Mouse (Mus musculus) heart, adult 2 months (tissue): ENCODE results near the gene Pax9. TPM values are rescaled to one million over a fixed set of nuclear protein-coding genes. Genes with fewer than 3 reads are reported as not detected.

Experiments used
- DNase-seq, 2 experiments: peaks; one replicate each; pipeline ENCODE4 v3.0.0; 2021
- H3K27ac ChIP-seq: fragments of 200-600 bp; 2 replicates; pipeline ENCODE4 v1.8.1; 2022
- H3K27me3 ChIP-seq: fragments of 200-500 bp; 2 replicates; pipeline ENCODE4 v1.6.1; 2012; ENCODE audit warnings: mild to moderate bottlenecking, low read length, inconsistent platforms, mixed read lengths; ENCODE audit not compliant: control insufficient read depth, insufficient read depth
- H3K36me3 ChIP-seq: fragments of 200-500 bp; 2 replicates; pipeline ENCODE4 v1.6.1; 2012; ENCODE audit warnings: low read length, inconsistent platforms; ENCODE audit not compliant: control insufficient read depth, insufficient read depth
- H3K4me1 ChIP-seq: fragments of 200-500 bp; 2 replicates; pipeline ENCODE4 v1.6.1; 2011; ENCODE audit warnings: low read length; ENCODE audit not compliant: control insufficient read depth, insufficient read depth
- H3K4me3 ChIP-seq: fragments of 200-600 bp; 2 replicates; pipeline ENCODE4 v1.8.1; 2022
- H3K79me2 ChIP-seq: fragments of 200-500 bp; replicated peaks from 2 replicates; pipeline ENCODE4 v1.6.1; 2012; ENCODE audit warnings: mild to moderate bottlenecking, inconsistent platforms, low read length, moderate library complexity, mixed read lengths; ENCODE audit not compliant: control insufficient read depth, insufficient read depth
- H3K9ac ChIP-seq: fragments of 200-500 bp; 2 replicates; pipeline ENCODE4 v1.6.1; 2012; ENCODE audit warnings: low read depth, mild to moderate bottlenecking, control low read depth, inconsistent platforms, low read length, mixed read lengths
- CTCF ChIP-seq: fragments of 200-600 bp; IDR thresholded peaks from 2 replicates; pipeline ENCODE4 v1.8.1; 2022; ENCODE audit warnings: antibody characterized with exemption, mild to moderate bottlenecking, moderate library complexity
- EP300 ChIP-seq: fragments of 200-500 bp; IDR thresholded peaks from 2 replicates; pipeline ENCODE4 v1.6.1; 2011; ENCODE audit warnings: low read depth, low read length, control low read depth; ENCODE audit not compliant: insufficient read depth
- POLR2A ChIP-seq: fragments of 200-500 bp; IDR thresholded peaks from 2 replicates; pipeline ENCODE4 v1.6.1; 2011; ENCODE audit warnings: mild to moderate bottlenecking, low read depth, low read length, control low read depth; ENCODE audit not compliant: insufficient read depth
- WGBS: fragments of 180-500 bp; shearing (Covaris S2); methylation state at CpG from one replicate; pipeline ENCODE4 v1.1.7; 2018; 5-methylcytosine and 5-hydroxymethylcytosine counted together
- intact Hi-C: fragments of 180-260 bp; cut with DNase I; formaldehyde crosslinking; loops from one replicate; pipeline ENCODE4 v1.15.1; 2025
- polyA plus RNA-seq: library from polyadenylated mRNA; depleted of rRNA; stranded (reverse); fragments of >200 nt; gene quantifications from 2 replicates; pipeline ENCODE4 v1.2.3, GENCODE M21; 2012
- total RNA-seq, 2 experiments: library from RNA; stranded (reverse); gene quantifications; 2 replicates each; pipeline ENCODE4 v1.2.3; 2021

Gene Pax9
- total and polyA plus RNA-seq, 3 experiments, result 0.26 to 0.47 TPM; not detected in 1

DNA sequence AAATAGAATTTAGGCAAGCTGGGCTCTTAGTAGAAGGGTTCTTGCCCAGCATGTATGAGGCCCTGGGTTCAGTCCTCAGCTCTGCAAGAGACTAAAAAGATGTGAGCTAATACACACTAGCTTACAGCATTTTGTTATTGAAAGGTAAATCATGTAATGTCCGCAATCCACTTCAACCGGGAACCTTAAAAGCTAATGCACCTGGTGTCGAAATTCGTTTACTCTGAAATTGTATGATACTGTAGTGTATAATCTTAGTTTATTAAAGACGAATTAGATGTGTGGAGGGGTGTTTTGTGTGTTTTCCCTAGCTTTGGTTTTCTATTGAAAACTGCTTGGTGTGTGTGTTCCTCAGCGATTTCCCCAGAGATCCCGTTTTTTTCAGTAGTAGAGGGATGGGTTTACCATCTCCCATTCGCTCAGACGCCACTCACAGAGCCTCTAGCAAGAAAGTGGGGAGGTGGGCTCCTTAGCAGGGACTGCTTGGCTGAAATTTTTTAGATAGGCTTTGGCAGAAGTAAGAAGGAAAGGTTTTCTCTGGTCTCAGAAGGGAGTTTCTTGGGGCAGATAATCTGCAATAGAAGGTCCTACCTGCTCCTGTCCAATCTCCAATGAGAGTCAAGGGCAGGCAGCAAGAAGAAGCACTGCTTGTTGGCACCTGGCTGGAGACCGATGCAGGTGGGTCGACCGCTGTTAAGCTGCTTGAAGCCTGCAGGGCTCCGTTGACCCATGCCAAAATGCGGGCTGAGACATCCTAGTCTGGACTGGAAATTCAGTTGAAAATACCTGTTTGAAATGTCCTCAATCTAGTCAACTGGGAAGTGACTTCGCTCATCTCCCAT lies 3.7 kb upstream of the Pax9 start:
- no peak overlapping the region for H3K27ac ChIP-seq
- no peak for DNase-seq
- peaks cover 24% of the 10 kb centered on the region for H3K27me3 ChIP-seq
- H3K4me1 ChIP-seq, result no peaks in the 10 kb centered on the region
- TF ChIP-seq EP300, result no peak
- TF ChIP-seq POLR2A, result no peak
- no peak for TF ChIP-seq CTCF
- no peak overlapping the region for H3K4me3 ChIP-seq
- no peak overlapping the region for H3K9ac ChIP-seq
- intact Hi-C loops, result loop anchor here (5.0 to 10.0 kb wide), 2 partner anchors 497 to 854 kb away; no protein-coding TSS in a partner anchor
- no peaks in the 10 kb centered on the region for H3K36me3 ChIP-seq
- WGBS, result 7% methylated on average over 15 of the region's 15 CpGs
- H3K79me2 ChIP-seq, result no peaks in the 10 kb centered on the region

DNA sequence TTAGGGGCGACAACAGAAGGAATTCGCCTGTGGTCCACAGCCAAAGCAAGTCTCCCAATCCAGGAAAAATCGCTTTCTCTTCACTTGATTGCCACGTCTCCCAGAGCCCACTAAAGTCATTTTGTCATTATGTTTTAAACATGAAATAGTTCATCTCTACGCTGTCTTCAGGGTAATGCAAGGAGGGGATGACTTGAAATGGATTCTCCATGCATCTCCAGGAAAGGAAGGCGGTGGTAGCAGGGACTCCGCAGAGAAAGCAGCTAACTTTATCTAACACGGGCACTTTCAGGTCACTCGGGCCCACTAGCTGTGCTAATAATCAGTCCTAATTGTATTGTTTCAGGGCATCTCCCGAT lies 3.1 kb upstream of the Pax9 start:
- H3K4me1 ChIP-seq, result no peaks in the 10 kb centered on the region
- H3K4me3 ChIP-seq, result no peak overlapping the region
- no peaks in the 10 kb centered on the region for H3K79me2 ChIP-seq
- DNase-seq, result no peak
- intact Hi-C loops, result loop anchor here (5.0 to 10.0 kb wide), 2 partner anchors 496 to 854 kb away; no protein-coding TSS in a partner anchor
- peaks cover 24% of the 10 kb centered on the region for H3K27me3 ChIP-seq
- TF ChIP-seq POLR2A (no peak), CTCF (no peak), EP300 (no peak)
- 8% methylated on average over 10 of the region's 10 CpGs for WGBS
- no peak overlapping the region for H3K27ac ChIP-seq
- no peaks in the 10 kb centered on the region for H3K36me3 ChIP-seq
- no peak overlapping the region for H3K9ac ChIP-seq

DNA sequence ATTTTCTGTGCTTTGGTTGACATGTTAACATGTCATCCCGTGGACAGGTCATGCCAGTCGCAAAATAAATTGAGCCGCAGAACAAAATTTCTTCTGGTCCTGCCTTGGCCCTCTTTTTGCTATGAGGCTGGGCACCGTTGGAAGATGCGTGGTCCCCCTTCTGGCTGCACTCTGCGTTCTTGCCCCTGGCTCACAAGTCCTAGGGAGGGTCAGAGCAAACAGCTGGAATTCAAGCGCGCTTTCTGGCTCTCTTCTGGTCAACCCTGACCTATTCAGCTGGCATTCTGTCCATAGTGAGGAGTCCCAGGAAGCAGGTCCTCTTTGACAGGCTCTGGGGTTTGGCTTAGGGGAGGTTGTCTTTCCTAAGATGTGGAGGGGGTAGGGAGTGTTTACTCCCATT lies 2.6 kb upstream of the Pax9 start:
- no peaks in the 10 kb centered on the region for H3K4me1 ChIP-seq
- WGBS, result 5% methylated on average over 8 of the region's 8 CpGs
- no peak for TF ChIP-seq CTCF
- TF ChIP-seq EP300, result no peak
- TF ChIP-seq POLR2A, result no peak
- H3K27me3 ChIP-seq, result peaks cover 26% of the 10 kb centered on the region
- H3K27ac ChIP-seq, result no peak overlapping the region
- no peak overlapping the region for H3K4me3 ChIP-seq
- no peak overlapping the region for H3K9ac ChIP-seq
- no peak for DNase-seq
- H3K36me3 ChIP-seq, result no peaks in the 10 kb centered on the region
- intact Hi-C loops, result loop anchor here (5.0 to 10.0 kb wide), 2 partner anchors 496 to 853 kb away; no protein-coding TSS in a partner anchor
- H3K79me2 ChIP-seq, result no peaks in the 10 kb centered on the region

DNA sequence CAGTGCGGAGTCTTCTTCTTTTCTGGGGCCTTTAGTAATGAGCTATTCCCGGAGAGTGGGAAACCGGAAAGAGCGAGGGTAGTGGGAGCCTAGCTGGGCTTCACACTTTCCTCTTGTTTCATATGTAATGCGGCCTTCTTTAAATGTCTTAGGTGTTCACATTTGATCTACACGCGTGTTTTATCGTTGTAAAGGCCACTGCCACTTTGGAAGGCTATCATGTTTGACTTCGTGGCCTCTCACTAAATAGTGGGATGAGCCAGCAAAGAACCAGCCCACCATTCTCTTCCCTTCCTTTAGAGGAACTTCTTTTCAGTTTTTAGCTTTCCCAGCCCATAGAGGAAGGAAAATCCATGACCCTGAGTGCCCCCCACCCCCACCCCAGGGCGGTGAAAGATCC lies 2.2 kb upstream of the Pax9 start:
- intact Hi-C loops, result loop anchor here (5.0 to 10.0 kb wide), 2 partner anchors 495 to 853 kb away; no protein-coding TSS in a partner anchor
- Histone ChIP-seq H3K27ac (no peak overlapping the region), H3K27me3 (peaks cover 26% of the 10 kb centered on the region), H3K36me3 (no peaks in the 10 kb centered on the region), H3K4me1 (no peaks in the 10 kb centered on the region), H3K9ac (no peak overlapping the region), H3K79me2 (no peaks in the 10 kb centered on the region), H3K4me3 (no peak overlapping the region)
- no peak for DNase-seq
- WGBS, result 3% methylated on average over 10 of the region's 10 CpGs
- TF ChIP-seq POLR2A (no peak), CTCF (no peak), EP300 (no peak)

DNA sequence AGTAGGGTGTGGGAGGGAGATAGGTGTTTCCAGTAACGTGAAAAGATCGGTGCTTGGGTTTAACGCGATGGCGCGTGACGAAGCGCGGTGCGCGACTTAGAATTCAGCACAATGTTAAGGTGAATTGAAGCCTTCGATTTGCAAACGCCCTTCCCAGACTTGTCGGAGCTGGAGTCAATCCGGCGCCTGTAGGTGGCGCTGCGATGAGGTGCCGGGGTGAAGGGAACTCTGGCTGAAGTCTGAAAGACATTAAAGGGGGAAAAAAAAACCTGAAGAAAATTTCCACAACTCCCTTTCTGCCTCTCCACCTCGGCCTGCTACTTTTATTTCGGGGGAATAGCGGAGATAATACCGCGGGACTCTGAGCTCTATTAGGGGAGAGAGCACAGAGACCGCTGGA lies 1.8 kb upstream of the Pax9 start:
- intact Hi-C loops, result loop anchor here (5.0 to 10.0 kb wide), 2 partner anchors 495 to 853 kb away; no protein-coding TSS in a partner anchor
- Histone ChIP-seq H3K4me3 (no peak overlapping the region), H3K4me1 (no peaks in the 10 kb centered on the region), H3K27me3 (peaks cover 26% of the 10 kb centered on the region), H3K9ac (no peak overlapping the region), H3K27ac (no peak overlapping the region), H3K36me3 (no peaks in the 10 kb centered on the region), H3K79me2 (no peaks in the 10 kb centered on the region)
- 2% methylated on average over 25 of the region's 25 CpGs for WGBS
- DNase-seq, result no peak
- TF ChIP-seq CTCF, result peak; percentile 38
- TF ChIP-seq POLR2A, result no peak

DNA sequence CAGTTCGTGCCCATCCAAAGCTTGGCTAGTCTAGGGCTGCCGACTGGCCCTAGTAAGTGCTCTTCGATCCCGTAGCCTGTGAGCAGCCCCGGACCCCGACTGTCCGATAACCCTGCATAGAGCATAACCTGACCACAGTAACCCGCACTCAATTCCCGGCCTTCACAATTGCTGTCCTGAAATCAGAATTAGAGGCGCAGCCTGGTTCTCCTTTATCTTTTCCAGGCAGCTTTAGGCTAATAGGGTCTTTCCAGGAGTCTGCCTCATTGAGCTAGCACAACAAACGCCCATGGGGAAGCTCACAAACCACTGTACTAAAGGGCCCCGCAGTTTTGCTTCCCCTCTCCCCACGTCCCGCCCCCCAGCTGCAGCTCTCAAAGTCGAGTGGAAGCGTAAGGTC lies 1.2 kb upstream of the Pax9 start:
- no peak for DNase-seq
- no peaks in the 10 kb centered on the region for H3K36me3 ChIP-seq
- no peaks in the 10 kb centered on the region for H3K79me2 ChIP-seq
- intact Hi-C loops, result no loop called here
- H3K4me3 ChIP-seq, result no peak overlapping the region
- H3K9ac ChIP-seq, result no peak overlapping the region
- H3K27ac ChIP-seq, result no peak overlapping the region
- WGBS, result 5% methylated on average over 16 of the region's 16 CpGs
- H3K4me1 ChIP-seq, result no peaks in the 10 kb centered on the region
- H3K27me3 ChIP-seq, result peaks cover 29% of the 10 kb centered on the region
- TF ChIP-seq POLR2A, result no peak
- TF ChIP-seq EP300, result no peak
- no peak for TF ChIP-seq CTCF
